Mouse (Mus musculus): ENCODE data around the gene Scgb2b21. TPM values are rescaled to one million over a fixed set of nuclear protein-coding genes. Genes with fewer than 3 reads are reported as not detected.
"Not testable (repeated sequence)": the region's sequence is repeated elsewhere in the genome, so short reads cannot be mapped to it uniquely, and the experiment has no call there.

Gene Scgb2b21
- not detected for total RNA-seq (2021)
- long read RNA-seq, experiment 1 = 0 reads
- long read RNA-seq, experiment 2 = 0 reads

DNA sequence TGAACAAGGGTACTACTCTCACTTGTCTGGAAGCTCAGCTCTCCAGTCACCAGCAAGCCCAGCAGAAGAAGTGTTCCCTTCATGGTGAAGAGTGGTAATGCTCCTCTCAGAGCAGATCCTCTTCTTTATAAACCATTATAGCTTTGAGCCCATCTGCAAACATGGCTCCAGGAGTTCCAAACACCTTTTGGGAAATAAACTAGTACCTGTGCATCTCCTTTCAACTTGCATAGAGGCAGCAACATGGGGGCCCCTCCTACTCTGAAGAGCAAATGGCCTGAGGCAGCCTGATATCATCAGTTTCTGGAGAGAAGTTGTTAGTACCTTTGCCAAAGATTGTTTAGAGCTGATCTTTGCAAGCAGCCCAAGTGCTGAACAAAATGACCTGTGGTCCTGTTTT, at the start of gene Scgb2b21:
Gene Scgb2b21 (minus strand): TSS at position 101 of the 400 bp plus-strand sequence.
- no peak for DNase-seq (ENCODE audit: low spot score in 2 of 2)

DNA sequence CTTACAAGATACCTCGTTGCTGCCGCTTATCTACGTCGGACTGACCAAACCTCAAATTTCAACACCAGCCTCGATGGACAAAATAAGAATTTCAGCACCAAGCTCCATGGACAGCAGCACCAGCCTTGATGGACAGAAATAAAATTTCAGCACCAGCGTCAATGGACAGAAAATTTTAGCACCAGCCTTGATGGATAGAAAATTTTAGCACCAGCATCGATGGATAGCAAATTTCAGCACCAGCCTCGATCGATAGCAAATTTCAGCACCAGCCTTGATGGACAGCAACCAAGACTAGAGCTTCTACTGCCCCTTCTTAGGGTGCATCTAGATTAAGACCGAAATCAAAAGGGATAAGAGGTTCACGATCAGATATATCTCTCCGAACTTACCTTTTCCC, 23.2 kb upstream of the Scgb2b21 start:
- DNase-seq (ENCODE audit: low spot score in 2 of 2) = not testable (repeated sequence)

Other genes with a start within 250 kb of the Scgb2b21 start
- not detected for gene Scgb2b19, start 240.1 kb downstream of the Scgb2b21 start, total RNA-seq (2021)
- gene Scgb1b19, start 233.2 kb downstream of the Scgb2b21 start, total RNA-seq (2021) = not detected
- not detected for gene Scgb2b20, start 154.1 kb downstream of the Scgb2b21 start, total RNA-seq (2021)
- gene Scgb1b20, start 147.2 kb downstream of the Scgb2b21 start, total RNA-seq (2021) = not detected
- not detected for gene Scgb2b24, start 218.9 kb upstream of the Scgb2b21 start, total RNA-seq (2021)
- gene Scgb1b24, start 223.3 kb upstream of the Scgb2b21 start, total RNA-seq (2021) = not detected

Data from left cerebral cortex, adult 18-20 months (tissue).